Mouse (Mus musculus): ENCODE results near the gene Ncaph2.

GRCm38 (mm10) chr15:89309962-89310498, 45.5 kb upstream of the Ncaph2 start:
- TF ChIP-seq CTCF (IDR thresholded peaks at IDR 0.05; ENCODE audit: low read depth, low read length) (no peak), POLR2A (IDR thresholded peaks at IDR 0.05; ENCODE audit: extremely low read depth, insufficient read depth, low read length) (no peak)
